Mouse (Mus musculus) cerebellum, adult 2 months (tissue): ENCODE results near the gene Rbks. TPM values are rescaled to one million over a fixed set of nuclear protein-coding genes. Genes with fewer than 3 reads are reported as not detected.

ENCODE experiments used
- DNase-seq, 2 experiments: peaks; one replicate each; pipeline ENCODE4 v3.0.0; 2021
- H3K27ac ChIP-seq: fragments of 200-500 bp; 2 replicates; pipeline ENCODE4 v1.5.1; 2012; ENCODE audit warnings: low read length, control low read depth, inconsistent platforms; ENCODE audit not compliant: insufficient read depth
- H3K27me3 ChIP-seq: fragments of 200-500 bp; 2 replicates; pipeline ENCODE4 v1.6.1; 2012; ENCODE audit warnings: inconsistent platforms, mild to moderate bottlenecking, low read length, moderate library complexity; ENCODE audit not compliant: control insufficient read depth, insufficient read depth
- H3K4me1 ChIP-seq: fragments of 200-500 bp; 2 replicates; pipeline ENCODE4 v1.6.1; 2011; ENCODE audit warnings: low read length; ENCODE audit not compliant: control insufficient read depth, insufficient read depth
- H3K4me3 ChIP-seq: fragments of 200-500 bp; replicated peaks from 2 replicates; pipeline ENCODE3; 2011; ENCODE audit warnings: mild to moderate bottlenecking, low read depth, low read length, control low read depth; ENCODE audit not compliant: insufficient read depth
- CTCF ChIP-seq: fragments of 200-500 bp; IDR thresholded peaks from 2 replicates; pipeline ENCODE4 v1.5.1; 2011; ENCODE audit warnings: low read depth, mild to moderate bottlenecking, control low read depth, low read length, moderate library complexity, borderline replicate concordance; ENCODE audit not compliant: insufficient read depth
- POLR2A ChIP-seq: fragments of 200-500 bp; IDR thresholded peaks from 2 replicates; pipeline ENCODE4 v1.6.1; 2011; ENCODE audit warnings: low read length, control low read depth, borderline replicate concordance; ENCODE audit not compliant: insufficient read depth
- WGBS: fragments of 180-500 bp; shearing (Covaris S2); methylation state at CpG from one replicate; pipeline ENCODE4 v1.1.7; 2018; 5-methylcytosine and 5-hydroxymethylcytosine counted together
- polyA plus RNA-seq: library from polyadenylated mRNA; depleted of rRNA; stranded (reverse); fragments of >200 nt; gene quantifications from 2 replicates; pipeline ENCODE4 v1.2.3, GENCODE M21; 2012

The Rbks gene
- polyA plus RNA-seq, 1 experiment, result 4.4 TPM

- H3K4me1 ChIP-seq, result no peaks in the 10 kb centered on the region
- WGBS, result 88% methylated on average over 5 of the region's 5 CpGs
- no peak for DNase-seq
- no peak overlapping the region for H3K27ac ChIP-seq
- TF ChIP-seq CTCF (no peak), POLR2A (no peak)
- H3K27me3 ChIP-seq, result no peaks in the 10 kb centered on the region
- no peak overlapping the region for H3K4me3 ChIP-seq
Observed at GRCm38 (mm10) chr5:31713841-31714264, 16.4 kb upstream of the Rbks start.

- Histone ChIP-seq H3K27me3 (no peaks in the 10 kb centered on the region), H3K4me3 (no peak overlapping the region), H3K4me1 (no peaks in the 10 kb centered on the region), H3K27ac (no peak overlapping the region)
- 98% methylated on average over 2 of the region's 2 CpGs for WGBS
- no peak for DNase-seq
- no peak for TF ChIP-seq CTCF
- TF ChIP-seq POLR2A, result no peak
Observed at GRCm38 (mm10) chr5:31713280-31713711, 15.9 kb upstream of the Rbks start.

GRCm38 (mm10) chr5:31709389-31709788 is 12.0 kb upstream of the Rbks start:
- no peak overlapping the region for H3K4me3 ChIP-seq
- no peaks in the 10 kb centered on the region for H3K4me1 ChIP-seq
- H3K27ac ChIP-seq, result no peak overlapping the region
- no peak for TF ChIP-seq POLR2A
- TF ChIP-seq CTCF, result peak; percentile 31; the same call in 1 of the 2 replicates
- DNase-seq, result no peak
- 91% methylated on average over 1 of the region's 1 CpGs for WGBS
- no peaks in the 10 kb centered on the region for H3K27me3 ChIP-seq

GRCm38 (mm10) chr5:31706826-31707225 is 9.4 kb upstream of the Rbks start:
- no peak overlapping the region for H3K27ac ChIP-seq
- H3K27me3 ChIP-seq, result no peaks in the 10 kb centered on the region
- H3K4me1 ChIP-seq, result no peaks in the 10 kb centered on the region
- 70% methylated on average over 4 of the region's 4 CpGs for WGBS
- no peak overlapping the region for H3K4me3 ChIP-seq
- no peak for TF ChIP-seq CTCF
- no peak for TF ChIP-seq POLR2A
- no peak for DNase-seq

GRCm38 (mm10) chr5:31704971-31705370 is 7.5 kb upstream of the Rbks start:
- H3K27me3 ChIP-seq, result no peaks in the 10 kb centered on the region
- H3K4me1 ChIP-seq, result no peaks in the 10 kb centered on the region
- TF ChIP-seq POLR2A (no peak), CTCF (no peak)
- no peak overlapping the region for H3K4me3 ChIP-seq
- 48% methylated on average over 5 of the region's 5 CpGs for WGBS
- DNase-seq, result peak in 1 of 2 experiments; percentile 15
- no peak overlapping the region for H3K27ac ChIP-seq

- H3K27ac ChIP-seq, result no peak overlapping the region
- no peak overlapping the region for H3K4me3 ChIP-seq
- peaks cover 2% of the 10 kb centered on the region; the same call in 1 of the 2 replicates for H3K4me1 ChIP-seq
- no peaks in the 10 kb centered on the region for H3K27me3 ChIP-seq
- TF ChIP-seq CTCF (no peak), POLR2A (no peak)
- no peak for DNase-seq
Observed at GRCm38 (mm10) chr5:31699397-31699796, 2.0 kb upstream of the Rbks start.

- peaks cover 2% of the 10 kb centered on the region; the same call in 1 of the 2 replicates for H3K4me1 ChIP-seq
- 25% methylated on average over 4 of the region's 4 CpGs for WGBS
- DNase-seq, result peak in 1 of 2 experiments; percentile 15
- no peaks in the 10 kb centered on the region for H3K27me3 ChIP-seq
- TF ChIP-seq POLR2A (no peak), CTCF (no peak)
- no peak overlapping the region for H3K4me3 ChIP-seq
- H3K27ac ChIP-seq, result no peak overlapping the region
Observed at GRCm38 (mm10) chr5:31698931-31699330, 1.5 kb upstream of the Rbks start.

- no peaks in the 10 kb centered on the region for H3K27me3 ChIP-seq
- H3K4me1 ChIP-seq, result peaks cover 2% of the 10 kb centered on the region; the same call in 1 of the 2 replicates
- peak; percentile 91 to 93 for DNase-seq
- under 1% methylated on average over 16 of the region's 16 CpGs for WGBS
- H3K4me3 ChIP-seq, result peak overlapping the region; percentile 66
- H3K27ac ChIP-seq, result peak overlapping the region; percentile 83
- TF ChIP-seq POLR2A, result peak; percentile 43; the same call in 1 of the 2 replicates
- no peak for TF ChIP-seq CTCF
Observed at GRCm38 (mm10) chr5:31698297-31698726, 885 bp upstream of the Rbks start.
